Mouse (Mus musculus): ENCODE results near the gene Ruvbl1.

Gene Ruvbl1

DNA sequence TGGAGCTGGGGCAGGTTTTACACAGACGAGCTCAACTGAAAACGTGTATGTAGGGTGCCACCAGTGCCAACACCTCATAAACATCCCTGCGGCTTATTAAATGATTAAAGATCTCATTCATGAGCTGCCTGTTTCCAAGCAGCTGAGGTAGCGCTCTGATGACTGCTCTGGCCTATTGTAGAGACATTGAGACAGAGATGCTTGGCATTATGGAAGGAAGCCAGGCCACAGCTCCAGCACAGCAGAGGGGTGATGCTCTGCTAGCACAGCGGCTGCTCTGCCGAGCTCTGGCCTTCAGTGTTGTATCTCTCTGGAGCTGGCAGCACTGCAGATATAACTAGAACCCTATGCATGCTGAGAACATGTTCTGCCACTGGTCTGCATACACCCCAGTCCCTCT lies 28.5 kb downstream of the Ruvbl1 start:
- DNase-seq (ENCODE audit: low read depth) = no peak

DNA sequence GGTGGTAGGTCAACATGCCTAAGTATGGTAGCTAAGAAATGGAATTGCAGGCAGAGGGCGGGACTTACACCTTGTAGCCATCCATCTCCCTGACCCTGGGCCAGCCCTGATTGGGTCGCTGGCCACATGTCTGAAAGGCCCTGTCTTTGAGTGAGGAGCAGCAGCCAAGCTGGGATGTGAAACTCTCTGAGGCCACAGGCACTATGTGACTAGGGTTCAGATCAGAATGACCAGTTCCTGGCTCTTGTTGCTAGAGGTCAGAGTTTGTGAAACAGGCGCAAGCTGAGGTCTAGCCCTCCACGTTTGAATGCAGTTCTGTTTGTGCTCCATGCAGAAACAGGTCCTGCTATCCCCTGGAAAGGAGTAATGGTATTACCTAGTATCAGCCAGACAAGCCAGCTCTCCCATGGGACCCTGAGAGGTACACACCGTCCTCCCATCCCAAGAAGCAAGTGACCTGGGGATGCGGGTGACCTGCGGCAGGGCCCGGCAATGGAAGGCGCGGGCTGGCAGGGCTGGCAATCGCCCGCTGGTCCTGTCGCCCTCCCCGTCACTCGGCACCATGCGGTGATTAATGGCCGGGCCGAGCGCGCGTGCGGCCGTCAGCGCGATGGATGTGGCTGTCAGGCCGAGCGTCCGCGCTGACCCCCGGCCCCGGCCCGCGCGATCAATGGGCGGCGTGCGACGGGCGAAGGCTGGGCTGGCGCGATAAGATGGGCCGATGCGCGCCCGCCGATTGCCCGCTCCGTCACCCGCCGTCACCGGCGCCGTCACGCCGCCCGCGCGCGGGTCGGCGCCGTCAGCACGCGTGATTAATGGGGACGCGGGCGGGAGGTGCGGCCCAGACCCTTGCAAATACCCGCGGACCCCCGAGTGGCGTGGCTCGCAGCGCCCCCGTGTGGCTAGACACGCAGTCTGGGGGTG lies 34.5 kb downstream of the Ruvbl1 start:
- no peak for DNase-seq (ENCODE audit: low read depth)

DNA sequence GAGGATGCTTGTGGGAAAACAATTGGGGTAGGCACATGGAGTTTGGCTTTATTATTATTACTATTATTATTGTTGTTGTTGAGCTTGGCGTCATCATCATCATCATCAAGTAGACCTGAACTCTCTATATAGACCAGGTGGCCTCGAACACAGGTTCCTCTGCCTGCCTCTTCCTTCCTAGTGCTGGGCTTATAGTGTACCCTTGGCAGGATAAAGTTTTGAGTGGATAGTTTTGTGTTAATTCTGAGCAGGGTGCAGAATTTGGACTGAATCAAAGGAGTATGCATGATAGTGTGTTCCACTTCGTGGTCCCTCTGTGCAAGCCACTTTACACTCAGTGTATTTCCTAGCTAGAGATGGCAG lies 35.2 kb downstream of the Ruvbl1 start:
- no peak for DNase-seq (ENCODE audit: low read depth)

DNA sequence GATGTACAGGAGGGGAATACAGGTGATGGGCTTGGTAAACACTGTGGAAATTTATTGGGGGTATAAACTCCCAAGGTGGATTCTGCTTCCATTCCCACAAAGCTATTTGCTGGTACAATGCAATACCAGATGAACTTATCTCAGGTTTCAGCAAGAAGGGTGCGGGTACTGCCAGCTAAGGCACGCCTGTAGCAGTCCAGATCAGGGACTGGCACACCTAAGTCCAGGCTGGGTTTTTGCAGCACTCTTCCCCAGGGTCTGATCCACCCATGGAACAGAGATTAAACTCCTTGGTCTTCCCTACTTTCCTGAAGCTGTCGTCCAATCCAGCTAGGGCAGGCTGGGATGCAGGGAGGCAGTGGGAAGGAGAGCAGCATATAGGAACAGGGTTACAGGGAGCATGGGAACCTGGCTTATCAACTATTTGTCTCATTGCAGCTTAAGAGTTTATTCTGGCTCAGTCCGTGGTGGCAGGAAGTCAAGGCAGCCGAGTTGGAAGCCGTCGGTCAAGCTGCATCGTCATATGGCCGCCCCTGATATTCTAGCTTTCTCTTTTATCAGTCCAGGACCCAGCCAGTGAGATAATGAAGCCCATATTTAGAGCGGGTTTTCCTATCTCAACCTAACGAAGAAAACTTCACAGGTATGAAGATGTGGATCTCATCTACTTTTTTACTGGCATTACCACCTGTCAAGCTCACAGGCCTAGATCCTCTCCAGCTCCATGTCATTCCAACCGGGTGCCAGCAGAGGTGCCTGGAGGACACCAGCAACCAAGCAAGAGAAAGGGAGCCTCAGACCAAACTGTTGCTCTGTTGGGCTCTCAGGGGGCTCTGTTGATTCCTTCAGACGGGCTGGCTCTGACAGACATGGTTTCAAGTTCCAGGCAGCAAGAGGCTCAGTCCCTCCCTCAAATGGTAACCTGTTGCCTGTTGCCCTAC lies 37.1 kb downstream of the Ruvbl1 start:
- no peak for DNase-seq (ENCODE audit: low read depth)

DNA sequence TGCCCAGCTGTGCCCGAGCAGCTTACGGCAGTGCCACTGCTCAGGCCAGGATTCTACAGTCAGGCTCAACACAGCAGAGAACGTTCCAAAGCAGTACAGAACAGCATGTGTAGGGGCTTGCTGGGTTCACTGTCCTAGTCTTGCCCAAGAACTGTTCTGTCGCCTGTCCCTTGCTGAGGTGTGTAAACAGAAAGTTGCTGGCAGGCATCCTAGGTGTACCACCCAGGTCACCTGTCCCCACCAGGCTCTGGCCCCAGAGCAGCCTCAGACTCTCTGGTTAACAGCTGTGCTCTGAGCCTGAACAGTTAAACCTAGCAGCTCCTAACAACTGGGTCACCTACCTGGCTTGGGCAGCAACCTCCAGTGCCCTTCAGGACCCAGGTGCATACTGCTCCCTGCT lies 37.8 kb downstream of the Ruvbl1 start:
- no peak for DNase-seq (ENCODE audit: low read depth)

DNA sequence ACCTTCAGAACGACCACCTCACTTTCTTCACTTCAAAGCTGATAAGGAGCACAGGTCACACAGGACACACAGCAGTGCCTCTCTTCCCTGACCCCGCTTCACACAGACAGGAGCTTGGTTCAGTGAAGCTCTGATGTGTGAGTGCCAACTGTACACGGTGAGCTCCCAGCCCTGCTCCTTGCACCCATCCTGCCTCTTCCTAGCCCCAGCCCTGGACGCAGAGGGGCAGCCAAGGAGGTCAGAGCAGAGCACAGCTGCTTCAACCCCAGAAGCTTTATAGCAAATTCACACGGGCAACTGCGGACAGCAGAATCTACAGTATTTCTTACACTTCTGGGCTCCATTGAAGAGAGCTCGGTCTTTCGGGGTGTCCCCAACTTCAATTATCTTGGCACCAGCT lies 48.8 kb downstream of the Ruvbl1 start:
- DNase-seq (ENCODE audit: low read depth) = no peak

DNA sequence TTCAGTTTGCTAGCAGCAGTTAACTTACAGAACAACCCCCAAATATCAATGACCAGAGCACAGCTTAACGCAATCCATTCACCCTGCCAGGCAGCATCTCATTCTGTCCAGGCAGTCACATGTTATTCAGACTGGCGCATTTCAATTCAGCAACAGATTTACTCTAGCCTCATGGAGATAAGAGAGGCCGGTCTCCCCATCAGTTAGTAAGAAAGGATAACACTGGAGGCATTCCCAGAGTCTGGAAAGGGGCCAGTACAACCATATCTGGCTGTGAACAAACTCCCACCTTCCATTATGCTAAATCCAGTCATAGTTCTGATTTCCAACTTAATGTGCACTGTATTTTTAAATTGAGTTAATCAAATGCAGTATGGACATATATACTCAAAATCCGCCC lies 49.3 kb downstream of the Ruvbl1 start:
- DNase-seq (ENCODE audit: low read depth) = no peak

DNA sequence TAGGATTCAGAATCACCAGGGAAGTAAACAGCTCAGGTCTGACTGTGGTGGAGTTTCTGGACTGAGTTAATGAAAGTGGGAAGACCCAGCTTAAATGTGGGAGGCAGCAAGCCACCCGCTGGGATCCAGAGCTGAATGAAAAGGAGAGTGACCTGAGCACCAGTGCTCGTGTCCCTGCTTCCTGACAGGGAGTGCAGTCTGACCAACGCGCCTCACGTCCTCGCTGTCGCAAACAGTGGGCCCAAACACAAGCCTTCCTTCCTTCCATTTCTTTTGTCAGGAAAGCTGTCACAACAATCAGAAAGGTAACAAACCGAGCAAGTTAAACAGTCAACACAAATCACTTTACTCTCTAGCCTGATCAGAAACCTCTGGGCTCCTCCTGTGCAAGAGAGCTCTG lies 50.8 kb downstream of the Ruvbl1 start:
- no peak for DNase-seq (ENCODE audit: low read depth)

DNA sequence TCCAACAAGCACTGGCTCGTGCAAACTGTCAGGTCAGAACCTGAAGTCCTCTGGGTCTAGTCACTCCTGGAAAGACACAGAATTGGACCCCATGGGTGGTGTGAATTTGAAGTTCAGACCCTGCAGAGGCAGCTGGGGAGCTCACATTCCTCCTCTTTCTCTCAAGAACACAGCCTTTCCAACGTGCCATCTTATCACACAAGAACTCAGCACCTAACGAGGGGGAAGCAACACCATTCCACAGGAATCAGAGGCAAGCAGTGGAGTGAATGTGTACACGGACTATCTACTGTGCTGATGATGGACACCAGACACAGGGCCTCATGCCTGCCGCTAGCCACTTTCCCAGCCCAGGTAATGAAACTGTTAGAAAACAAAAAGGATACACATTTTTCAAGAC lies 51.5 kb downstream of the Ruvbl1 start:
- no peak for DNase-seq (ENCODE audit: low read depth)

DNA sequence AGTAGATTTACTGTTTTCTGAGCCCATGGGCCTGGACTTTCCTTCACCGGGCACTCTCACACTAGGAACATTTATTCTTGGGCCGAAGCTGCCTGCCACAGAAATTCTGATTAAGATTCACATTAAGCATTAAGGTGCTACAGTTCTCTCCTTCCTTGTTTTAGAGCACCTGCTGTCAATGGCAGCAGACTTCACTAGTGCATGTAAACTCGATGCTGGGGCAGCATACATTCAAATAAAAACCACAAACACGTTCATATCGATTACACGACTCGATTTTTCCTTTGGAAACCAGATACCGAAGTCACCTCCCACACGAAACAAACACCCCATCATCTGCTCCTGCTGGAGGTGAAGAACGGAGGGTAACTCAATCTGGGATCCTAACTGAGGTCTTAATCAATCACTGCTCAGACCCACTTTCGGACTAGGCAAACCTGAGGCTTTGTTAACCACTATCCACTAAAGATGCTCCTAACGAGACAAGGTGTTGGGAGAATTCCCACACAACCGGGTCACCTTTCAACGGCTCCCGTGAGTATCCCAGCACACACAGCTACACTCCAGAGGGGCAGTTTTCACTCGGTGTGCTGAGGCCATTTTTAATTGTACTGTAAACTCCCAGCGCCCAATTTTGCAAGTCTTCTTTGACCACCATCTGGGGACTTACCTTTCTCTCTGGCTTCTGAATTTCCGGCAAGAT lies 52.6 kb downstream of the Ruvbl1 start:
- DNase-seq (ENCODE audit: low read depth) = no peak

DNA sequence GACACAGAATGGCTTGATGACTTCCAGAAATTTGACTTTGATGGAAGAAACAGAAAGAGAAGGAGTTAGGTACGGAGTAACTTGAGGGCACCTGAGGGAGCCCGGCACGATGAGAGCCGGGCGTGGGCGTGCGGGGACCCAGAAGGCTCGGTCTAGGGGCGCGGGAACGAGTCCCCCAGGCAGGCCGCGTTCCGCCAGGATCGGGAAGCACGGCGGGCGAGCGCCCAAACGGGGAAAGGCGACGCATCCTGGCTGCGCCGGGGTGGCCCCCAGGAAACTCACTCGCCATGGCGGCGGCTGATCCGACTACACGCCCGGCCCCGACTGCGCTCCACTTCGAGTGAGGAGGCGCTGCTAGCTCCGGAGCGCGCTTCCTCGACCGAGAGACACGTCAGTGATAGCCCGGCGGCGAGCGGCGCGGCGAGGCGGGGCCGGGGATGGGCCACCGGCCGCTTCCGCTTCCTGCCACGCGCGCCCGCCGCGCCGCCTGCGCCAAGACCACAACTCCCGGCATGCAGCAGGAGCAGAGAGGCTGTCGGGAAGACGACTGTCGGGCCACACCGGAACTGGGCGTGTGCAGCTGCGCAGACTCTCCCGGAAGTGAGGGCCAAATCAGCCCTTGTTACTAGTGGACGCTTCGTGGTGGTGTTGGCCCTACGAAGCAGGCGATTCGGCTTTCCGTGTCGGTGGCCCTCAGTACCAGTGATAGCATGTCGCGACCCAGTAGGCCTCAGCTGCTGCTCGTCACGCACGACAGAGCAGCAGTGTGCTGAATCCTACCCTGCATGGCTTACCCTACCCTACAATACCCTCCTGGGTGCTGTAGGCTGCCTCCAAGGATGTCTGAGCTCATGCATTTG lies 53.4 kb downstream of the Ruvbl1 start, which contains the start of gene Sec61a1:
Gene Sec61a1 (minus strand): TSS at position 502 of the 860 bp plus-strand sequence.
- DNase-seq (ENCODE audit: low read depth) = peak; percentile 89

DNA sequence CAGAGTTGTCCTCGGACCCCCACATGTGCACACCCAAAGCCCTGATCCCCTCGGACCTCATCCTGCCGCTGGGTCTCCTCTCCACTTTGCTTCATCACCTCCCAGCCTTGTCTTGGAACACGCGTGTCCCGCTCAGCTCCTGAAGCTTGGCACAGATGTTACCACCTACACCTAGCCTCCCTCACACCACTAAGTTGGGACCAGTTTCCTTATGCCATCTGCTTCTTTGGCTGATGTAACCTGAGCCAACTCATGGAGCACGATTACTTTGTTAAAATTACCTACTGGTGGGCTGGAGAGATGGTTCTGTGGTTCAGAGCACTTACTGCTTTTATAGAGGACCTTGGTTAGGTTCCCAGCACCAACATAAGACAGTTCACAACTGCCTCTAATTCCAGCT lies 56.6 kb downstream of the Ruvbl1 start:
- no peak for DNase-seq (ENCODE audit: low read depth)

DNA sequence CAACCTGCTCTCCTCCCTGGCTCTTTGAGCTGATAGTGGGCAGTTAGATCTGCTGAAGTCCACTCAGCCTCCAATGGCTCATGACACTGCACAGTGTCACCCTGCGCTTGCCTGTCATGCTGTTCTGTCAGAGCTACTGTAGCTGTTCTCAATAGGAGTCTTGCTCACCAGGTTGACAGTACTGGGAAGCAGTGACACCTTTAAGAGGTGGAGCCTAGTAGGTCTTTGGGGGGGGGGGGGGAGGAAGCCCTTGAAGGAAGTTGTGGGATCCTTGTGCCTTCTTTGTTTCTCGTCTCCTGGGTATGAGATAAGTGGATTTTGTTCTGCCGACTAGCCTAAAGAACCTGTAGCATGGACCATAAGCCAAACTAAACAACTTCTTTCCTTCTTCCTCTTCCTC lies 57.4 kb downstream of the Ruvbl1 start:
- no peak for DNase-seq (ENCODE audit: low read depth)

DNA sequence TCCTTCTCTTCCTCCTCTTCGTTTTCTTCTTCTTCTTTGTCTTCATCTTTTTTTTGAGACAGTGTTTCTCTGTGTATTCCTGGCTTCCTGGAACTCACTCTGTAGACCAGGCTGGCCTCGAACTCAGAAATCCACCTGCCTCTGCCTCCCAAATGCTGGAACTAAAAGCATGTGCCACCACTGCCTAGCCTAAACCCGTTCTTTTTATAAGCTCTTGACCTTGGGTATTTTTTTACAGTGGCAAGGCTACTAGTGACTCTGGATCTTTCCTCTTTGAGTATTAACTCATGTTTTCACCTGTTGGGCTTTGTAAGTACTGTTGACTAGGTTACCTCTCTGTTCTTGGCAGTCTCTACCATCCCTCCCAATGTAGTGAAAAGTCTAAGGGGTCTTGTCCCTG lies 57.8 kb downstream of the Ruvbl1 start:
- DNase-seq (ENCODE audit: low read depth) = no peak

DNA sequence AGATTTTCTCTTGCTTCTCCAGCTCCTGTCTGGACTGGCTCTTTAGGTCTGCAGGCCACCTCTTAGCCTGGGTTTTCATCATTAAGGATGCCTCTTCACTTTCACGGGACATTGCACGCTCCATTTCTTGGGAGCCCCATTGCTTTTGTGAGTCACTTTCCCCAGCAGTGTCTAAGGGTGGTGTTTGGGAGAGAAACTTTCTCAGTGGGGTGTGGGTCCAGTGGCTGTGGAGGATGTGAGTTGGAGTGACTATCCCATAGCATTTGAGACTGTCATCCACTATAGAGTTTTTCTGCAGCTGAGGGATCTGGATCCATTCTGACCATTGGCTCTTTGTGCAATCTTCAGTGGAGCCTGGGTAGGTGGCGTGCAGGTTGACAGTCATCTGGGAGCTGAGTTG lies 58.2 kb downstream of the Ruvbl1 start:
- no peak for DNase-seq (ENCODE audit: low read depth)

DNA sequence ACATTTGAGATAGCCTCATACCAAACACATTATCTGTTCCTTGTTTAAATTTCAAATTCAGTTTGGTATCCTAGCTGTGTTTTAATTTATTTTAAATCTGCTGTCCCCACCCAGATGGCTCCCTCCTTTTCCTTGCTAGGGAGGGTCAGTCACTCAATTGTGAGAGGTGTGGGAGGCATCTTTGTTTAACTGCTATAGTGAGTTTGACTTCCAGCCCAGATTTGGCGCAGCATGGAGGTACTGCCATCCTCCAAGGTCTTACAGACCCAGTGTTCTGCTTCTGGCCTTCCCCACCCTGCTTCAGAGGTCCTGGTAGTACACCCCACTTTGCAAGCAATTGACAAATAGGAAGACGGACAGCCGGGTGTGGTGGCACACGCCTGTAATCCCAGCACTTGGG lies 58.8 kb downstream of the Ruvbl1 start:
- DNase-seq (ENCODE audit: low read depth) = no peak

DNA sequence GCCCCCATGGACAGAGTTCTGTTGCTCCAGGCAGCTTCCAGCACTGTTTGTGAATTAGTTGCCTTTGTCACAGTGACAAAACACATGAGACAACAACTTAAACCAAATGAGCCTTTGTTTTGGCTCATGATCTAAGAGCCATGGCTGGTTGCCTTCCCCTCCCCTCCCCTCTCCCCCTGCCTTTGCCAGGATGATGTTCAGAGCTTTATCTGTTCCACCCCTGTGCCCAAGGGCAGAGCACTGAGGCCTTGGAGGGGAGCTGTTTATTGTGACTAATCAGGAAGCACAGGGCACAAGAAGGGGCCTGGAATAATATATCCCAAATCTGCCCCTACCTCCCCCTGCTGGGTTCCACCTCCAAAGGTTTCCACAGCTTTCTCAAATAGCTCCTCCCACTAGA lies 65.1 kb downstream of the Ruvbl1 start:
- no peak for DNase-seq (ENCODE audit: low read depth)

DNA sequence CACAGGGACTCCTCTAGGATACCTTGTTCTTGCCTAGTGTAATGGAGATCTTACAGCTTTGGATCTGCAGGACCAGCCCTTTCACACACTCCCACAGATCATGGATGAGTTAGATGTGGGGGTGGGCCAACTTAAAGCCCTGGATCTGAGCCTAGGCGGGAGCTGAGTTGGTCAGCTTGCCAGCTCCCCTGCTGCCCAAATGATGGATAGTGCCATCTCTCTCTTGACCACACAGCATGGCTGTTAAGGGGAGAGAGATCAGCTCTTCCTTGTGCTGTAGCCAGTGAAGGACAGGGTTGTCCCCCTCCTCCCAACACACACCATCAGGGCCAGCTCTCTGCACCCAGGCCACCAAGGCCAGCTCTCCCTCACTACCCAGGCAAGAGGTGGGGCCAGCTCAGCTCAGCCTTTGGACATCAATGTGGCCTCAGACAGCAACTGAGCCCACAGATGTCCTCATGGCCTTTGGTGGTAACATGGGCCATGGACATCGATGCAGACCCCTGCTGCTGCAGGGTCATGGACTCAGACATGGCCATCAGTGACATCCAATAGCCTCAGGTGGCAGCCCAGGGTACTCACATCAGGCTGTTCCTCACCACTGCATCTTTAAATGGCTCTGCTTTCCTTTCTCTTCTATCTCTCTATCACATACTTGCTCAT lies 75.0 kb downstream of the Ruvbl1 start:
- no peak for DNase-seq (ENCODE audit: low read depth)

DNA sequence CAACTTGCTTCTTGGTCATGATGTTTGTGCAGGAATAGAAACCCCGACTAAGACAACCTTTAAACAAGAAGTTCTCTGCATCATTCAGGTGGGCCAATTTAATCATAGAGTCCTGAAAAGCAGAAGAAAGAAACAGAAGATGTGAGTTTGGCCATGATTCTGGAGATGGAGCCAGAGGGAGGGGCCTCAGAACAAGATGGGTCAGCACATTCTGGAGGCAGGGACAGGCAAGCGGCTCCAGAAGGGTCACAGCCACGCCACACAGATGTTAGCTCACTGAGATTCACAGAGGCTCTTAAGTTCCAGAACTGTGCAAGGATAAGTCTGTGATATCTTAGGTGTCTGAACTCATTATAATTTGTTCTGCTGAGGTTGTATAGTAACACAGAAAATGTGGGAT lies 79.0 kb downstream of the Ruvbl1 start:
- no peak for DNase-seq (ENCODE audit: low read depth)

DNA sequence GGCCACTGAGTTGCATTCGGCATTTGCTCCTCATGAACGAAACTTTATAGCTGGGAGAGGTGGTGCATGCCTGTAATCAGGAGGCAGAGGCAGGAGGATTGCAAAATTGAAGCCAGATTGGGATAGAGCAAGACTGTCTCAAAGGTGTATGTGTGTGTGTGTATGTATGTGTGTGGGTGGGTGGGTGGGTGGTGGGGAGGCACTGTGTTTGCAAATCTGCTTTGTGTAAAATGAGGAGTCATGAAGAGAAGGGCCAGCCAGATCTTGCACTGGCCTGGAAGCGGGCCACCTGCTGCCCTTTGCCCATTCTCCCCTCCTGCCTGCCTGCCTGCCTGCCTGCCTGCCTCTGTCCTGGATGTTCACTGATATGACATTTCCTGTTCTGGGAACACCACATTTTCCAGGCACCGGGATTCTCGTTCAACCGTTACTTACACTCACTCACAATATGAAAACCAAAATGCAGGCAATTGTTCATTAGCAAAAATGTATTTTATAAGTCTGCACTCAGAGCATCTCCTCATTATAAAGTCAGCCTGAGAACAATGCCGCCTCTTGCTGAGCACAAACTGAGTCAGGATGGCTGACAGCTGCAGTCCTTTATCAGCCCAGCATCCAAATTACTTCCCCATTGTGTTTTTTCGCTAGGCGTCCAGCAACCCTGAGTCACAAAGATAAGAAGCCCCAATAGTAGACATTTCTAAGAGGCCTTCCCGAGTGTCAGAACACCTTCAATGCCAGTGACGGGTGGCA lies 79.6 kb downstream of the Ruvbl1 start:
- DNase-seq (ENCODE audit: low read depth) = peak; percentile 44

All from c-Kit-positive CD71-positive TER-119-negative erythroid progenitor cells, embryonic 14.5 days (primary cell).